Mouse (Mus musculus) T-cell, adult 2 months (primary cell): ENCODE results near the gene Usp2.

Experiments used
- DNase-seq: peaks from one replicate; pipeline ENCODE4 v3.0.0; 2022; ENCODE audit warnings: low spot score

The Usp2 gene

DNA sequence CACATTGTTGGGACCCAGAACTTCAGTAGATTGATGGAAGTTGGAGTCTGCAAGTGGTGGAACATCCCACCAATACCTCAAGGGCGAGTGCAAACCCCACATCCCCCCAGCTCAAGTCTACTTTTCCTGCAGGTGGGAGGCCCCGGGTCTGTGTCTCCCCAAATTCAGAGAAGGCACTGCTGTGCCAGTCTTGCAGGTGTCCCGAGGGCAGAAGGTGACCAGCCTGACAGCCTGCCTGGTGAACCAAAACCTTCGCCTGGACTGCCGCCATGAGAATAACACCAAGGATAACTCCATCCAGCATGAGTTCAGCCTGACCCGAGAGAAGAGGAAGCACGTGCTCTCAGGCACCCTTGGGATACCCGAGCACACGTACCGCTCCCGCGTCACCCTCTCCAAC, 20.4 kb upstream of the Usp2 start:
- no peak for DNase-seq

DNA sequence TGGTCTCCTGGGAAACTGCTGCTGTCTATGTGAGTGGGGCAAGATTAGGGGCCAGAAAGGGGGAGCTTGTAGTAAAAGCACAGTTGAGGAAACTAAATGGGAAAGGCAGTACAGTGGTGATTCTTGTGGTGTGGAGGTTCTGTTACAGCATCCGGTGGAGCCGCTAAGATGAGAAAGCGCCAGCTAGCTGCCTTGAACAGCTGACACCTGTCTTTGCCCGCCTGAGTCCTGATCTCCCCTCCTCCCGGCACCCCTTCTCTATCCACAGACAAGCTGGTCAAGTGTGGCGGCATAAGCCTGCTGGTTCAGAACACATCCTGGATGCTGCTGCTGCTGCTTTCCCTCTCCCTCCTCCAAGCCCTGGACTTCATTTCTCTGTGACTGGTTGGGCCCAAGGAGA, 19.8 kb upstream of the Usp2 start:
- DNase-seq: peak; percentile 69

DNA sequence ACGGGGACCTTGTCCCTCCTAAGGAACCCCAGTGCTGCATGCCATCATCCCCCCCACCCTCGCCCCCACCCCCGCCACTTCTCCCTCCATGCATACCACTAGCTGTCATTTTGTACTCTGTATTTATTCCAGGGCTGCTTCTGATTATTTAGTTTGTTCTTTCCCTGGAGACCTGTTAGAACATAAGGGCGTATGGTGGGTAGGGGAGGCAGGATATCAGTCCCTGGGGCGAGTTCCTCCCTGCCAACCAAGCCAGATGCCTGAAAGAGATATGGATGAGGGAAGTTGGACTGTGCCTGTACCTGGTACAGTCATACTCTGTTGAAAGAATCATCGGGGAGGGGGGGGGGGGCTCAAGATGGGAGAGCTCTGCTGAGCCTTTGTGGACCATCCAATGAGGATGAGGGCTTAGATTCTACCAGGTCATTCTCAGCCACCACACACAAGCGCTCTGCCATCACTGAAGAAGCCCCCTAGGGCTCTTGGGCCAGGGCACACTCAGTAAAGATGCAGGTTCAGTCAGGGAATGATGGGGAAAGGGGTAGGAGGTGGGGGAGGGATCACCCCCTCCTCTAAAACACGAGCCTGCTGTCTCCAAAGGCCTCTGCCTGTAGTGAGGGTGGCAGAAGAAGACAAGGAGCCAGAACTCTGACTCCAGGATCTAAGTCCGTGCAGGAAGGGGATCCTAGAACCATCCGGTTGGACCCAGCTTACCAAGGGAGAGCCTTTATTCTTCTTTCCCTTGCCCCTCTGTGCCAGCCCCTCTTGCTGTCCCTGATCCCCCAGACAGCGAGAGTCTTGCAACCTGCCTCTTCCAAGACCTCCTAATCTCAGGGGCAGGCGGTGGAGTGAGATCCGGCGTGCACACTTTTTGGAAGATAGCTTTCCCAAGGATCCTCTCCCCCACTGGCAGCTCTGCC, 19.0 kb upstream of the Usp2 start:
- no peak for DNase-seq

DNA sequence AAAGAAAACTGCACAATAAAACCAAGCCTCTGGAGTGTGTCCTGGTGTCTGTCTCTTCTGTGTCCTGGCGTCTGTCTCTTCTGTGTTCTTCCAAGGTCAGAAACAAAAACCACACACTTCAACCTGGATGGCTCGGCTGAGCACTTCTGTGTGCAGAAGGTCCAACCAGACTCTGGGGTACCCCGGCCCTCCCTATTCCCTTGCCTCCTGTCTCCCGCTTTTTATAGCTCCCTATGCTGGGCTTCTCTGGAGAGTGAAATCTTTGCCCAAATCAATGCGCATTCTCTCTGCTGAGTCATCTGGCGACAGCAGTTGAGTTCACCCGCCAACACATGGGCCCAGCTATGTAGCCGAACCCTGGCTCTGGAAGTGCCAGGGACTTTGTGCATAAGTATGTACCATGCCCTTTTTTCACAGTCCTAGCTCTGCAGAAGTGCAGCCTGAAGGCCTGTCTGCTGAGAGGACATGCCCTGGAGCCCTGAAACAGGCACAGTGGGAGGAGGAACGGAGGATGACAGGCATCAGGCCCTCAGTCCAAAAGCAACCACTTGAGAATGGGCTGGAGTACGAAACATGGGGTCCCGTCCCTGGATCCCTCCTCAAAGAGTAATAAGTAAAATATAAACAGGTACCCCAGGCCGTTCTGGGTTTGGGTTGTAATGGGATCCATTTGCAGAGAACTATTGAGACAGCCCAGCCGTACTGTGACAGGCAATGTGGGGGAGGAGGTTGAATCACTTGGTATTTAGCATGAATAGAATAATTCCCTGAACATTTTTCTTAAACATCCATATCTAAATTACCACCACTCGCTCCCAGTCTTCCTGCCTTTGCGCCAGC, 18.1 kb upstream of the Usp2 start:
- DNase-seq: no peak

DNA sequence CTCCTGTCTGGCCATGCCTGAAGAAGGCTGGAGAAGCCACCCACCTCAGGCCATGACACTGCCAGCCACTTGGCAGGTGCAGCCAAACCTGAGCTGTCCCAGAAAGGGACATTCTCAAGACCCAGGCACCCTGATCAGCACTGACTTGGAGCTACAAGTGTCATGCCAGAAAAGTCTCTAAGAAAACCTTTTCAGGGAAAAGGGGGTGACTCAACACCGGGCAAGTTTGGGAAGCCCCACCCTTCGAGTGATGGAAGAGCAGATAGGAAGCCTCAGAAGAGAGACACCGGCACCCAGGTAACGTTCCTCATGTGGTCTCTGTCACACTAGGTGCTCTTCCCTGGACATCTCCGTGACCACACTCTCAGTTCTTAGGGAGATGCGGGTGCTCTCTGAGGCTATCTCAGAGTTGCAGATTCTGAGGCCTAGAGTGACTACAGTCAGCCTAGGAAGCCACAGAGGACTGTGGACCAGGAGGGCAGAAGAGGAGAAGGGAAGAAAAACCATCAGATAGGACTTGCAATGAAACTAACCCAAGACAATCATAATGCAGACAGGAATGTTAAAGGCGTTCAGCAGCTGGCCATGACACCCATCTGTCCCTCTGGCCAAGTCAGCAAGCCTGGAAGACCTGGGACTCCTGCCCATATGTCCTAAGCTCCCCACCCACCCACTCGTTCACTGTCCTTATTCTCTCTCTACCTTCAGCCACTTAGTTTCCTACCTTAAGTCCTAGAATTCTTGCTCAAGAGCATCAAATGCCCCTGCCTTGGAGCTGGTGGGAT, 17.2 kb upstream of the Usp2 start:
- DNase-seq: no peak

DNA sequence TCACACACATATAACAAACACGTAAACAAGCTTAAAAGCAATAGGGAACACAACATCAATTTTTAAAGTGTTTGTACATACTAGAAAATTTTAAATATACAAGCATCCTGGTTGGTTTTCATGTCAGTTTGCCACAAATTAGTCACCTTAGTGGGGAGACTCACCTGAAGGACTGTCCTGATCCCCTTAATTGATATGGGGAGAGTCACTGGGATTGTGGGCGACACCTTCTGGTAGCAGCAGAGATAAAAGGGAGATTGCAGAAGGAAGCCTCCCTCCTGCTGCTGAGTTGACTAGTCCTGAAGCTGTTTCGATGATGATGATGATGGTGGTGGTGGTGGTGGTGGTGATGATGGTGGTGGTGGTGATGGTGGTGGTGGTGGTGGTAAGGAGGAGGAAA, 14.0 kb upstream of the Usp2 start:
- no peak for DNase-seq

DNA sequence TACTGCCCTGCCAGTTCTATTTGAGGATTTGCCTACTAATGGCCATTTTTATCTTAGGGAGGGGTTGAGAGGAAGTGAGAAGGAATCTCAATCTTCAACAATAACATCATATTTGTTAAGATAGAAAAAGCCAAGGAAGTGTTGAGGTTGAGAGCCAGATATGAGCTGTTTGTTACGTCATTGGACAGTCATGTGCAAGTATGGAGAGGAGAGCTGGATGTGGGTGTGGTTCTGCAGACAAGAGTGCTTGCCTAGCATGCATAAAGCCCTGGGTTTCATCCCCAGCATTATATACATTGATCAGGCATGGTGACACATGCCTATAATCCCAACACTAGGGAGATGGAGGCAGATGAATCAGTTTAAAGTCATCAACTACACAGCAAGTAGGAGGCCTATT, 12.9 kb upstream of the Usp2 start:
- DNase-seq: peak; percentile 56

DNA sequence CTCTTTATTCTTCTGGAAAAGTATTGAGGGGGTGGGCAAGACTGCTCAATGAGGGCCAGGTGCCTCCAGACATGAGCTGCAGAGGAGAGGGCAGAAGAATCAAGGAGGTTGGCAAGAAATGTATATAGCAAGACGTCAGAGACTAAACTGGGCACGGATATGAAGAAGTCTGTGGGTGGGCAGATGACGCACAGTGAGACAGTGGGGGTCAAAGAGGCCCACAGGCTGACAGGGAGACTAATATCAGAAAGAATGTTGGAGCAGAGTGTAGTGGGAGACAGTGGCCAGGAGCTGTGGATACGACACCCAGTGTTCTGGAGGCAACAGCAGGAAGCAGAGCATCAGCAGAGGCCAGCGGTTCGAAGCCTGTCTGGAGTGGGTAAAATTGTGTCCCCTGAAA, 8.2 kb upstream of the Usp2 start:
- no peak for DNase-seq

DNA sequence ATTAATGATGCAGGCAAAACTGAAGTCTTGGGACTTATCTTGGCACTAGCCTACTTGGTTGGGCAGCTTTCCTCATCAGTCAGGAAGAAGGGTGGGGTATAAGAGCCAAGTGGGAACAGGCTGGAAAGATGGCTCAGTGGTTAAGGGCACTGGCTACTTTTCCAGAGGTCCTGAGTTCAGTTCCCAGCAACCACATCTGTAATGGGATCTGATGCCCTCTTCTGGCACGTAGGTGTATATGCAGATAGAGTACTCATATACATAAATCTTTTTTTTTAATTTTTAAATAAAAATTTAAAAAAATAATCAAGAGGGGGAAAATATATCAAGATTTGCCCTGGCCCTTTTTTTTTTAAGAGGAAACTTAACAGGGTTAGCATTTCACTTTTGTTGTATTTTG, 1.6 kb upstream of the Usp2 start:
- no peak for DNase-seq

DNA sequence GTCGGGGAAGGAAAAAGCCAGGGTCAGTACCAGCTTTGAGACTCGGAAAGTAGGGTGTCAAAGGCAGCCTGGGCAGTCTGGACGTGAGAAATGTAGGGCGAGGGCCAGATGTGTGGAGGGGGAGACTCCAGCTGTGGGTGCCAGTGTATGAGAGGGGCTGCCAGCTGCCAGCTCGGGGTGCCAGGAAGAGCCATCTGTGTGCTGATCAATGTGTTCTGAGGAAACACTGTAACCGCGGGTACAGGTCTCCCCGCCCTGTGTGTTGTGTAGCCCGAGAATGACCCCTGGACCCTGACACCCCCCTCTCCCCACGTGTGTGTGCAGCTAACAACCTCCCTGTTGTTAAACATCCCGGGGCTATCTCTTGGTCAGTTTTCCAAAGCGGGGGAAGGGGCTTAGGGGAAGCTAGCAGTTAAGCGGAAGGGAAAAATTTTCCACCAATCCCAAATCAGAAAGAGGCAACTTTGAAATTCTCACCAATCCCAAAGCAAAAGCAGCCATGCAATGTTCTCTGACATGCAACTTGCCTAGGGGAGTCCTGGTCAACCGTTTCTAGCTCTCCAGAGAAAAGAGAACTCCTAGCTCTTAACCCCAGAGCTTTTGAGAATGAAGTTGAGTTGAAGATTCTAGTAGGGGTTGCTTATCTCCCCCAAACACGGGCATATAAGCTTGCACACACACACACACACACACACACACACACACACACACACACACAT, 579 bp downstream of the Usp2 start:
- DNase-seq: peak; percentile 60

DNA sequence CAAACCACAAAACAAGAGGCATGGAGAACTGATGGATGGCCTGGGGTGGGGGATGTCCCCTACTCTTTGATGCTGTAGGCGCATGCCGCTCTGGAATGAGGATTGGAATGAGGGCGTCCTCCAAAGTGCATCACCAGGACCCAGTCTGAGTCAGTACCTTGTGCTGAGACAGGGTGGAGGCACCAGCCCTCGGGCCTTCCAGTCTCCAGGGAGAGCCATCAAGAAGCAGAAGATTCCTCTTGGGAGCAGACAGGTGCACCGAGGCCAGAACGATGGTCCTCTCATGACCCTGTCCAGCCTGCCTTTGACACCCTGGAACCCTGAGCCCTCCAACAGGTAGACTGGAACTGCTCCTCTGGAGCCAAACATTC, 1.1 kb downstream of the Usp2 start:
- no peak for DNase-seq

DNA sequence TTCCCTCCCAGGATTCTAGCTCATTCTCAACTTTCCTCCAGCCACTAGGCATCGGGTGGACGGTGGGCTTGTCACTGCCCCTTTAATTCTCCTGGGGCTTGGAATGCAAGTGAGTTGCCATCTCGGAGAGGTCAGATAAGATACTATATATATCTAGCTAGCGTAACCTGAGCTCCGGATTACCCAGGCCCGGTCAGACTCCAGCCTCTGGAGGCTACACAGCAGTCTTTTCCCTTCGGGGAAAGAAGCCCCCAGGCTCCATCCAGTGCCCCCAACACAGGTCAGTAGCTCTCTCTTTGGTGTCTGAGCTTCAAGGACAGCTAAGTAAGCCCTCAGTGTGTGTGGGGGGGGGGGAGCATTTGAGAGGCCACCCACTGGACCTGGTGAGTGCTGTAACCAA, 2.4 kb downstream of the Usp2 start:
- no peak for DNase-seq

DNA sequence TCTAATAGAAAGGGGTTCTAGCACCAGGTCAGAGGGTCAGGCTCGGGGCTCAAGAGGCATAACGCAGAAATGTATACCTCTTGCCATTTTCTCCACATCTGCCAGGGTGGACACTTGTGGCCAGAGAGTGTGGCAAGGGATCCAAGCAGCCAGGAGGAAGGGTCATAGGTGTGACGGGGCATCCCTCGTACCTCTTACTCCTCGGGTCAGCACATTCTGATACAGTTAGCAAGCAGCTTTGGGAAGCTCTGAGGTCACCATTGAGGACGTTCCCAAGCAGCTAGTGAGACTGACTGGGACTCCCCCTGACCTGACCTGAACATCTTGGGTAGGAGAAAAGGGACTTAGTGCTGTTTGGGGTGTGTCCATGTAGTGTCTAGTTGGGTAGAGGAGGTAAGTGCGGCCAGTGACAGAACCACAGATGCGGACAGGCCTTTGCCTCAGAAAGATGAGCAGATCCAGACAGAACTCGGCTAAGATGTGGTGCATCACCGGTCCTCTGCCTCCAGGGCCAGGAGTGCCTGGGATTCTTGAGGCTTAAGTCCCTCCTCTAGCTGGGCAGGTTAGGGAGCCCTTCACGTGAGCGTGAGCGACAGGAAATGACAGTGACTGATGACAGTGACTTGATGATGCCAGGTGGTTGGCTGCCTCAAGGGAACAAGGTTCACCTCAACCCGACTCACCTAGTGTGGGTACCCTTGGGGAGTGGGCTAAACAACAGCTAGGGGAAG, 3.5 kb downstream of the Usp2 start:
- DNase-seq: no peak

DNA sequence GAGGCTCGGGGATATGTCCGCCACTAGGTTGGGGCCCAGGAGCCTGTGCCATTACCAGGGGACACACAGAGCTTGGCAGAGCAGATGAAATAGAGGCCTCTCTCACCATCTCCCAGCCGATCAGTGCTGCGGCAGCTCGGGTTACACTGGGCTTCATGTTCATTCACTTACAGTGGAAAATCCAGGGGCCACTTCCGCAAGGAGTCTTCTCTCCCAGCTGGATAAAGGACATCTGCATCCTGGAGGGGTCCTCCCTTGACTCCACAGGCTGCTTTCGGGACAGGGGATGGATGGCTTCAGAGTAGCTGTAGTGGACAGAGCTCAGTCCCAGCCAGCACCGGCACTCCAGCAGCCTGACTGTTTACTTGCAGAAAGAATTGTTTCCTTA, 4.0 kb downstream of the Usp2 start:
- DNase-seq: no peak

DNA sequence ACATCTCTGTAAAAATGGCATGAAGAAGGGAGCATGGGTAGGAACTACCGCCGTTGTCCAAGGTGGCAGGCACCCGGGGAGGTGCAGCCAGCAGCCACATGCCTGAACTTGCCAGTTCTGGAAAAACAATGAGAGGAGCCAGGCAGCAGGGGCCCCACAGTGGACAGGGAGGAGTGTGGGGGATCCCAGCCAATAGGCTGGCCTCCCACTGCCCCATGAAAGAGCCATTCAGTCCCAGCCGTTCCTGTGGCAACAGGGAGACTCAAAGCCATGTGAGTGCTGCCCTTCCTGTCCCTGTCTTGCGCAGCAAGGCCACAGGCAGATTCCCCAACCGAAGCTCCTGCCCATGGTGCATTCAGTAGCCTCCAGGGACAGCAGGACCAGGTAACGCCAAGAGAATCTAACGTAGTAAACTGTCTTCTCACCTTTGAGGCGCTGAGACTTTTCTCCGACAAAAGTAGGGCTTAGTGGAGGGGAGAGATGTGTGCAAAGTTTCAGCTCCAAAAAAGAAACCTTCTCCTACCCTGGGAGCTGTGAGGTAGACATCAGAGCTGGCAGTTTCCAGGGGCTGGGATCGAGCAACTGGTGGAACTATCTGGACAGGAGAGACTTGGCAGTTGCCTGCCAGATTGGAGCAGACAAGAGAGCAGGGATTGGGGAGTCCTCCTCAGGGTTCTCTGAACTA, 5.2 kb downstream of the Usp2 start:
- DNase-seq: no peak

DNA sequence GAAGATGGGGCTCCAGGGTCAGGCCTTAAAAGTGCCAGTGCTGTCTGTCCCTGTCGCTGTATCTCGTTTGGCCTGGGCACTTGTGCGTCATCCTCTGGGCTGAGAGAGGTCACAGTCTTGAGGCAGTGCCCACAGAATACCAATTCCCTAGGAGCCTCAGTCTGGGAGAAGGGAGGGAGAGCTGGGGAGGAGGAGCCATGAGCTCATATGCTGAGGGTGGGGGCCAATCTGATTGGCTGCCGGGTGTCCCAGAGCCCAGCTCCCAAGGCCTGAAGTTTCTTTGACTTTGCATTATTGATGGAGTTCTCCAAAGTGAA, 5.7 kb downstream of the Usp2 start:
- no peak for DNase-seq

DNA sequence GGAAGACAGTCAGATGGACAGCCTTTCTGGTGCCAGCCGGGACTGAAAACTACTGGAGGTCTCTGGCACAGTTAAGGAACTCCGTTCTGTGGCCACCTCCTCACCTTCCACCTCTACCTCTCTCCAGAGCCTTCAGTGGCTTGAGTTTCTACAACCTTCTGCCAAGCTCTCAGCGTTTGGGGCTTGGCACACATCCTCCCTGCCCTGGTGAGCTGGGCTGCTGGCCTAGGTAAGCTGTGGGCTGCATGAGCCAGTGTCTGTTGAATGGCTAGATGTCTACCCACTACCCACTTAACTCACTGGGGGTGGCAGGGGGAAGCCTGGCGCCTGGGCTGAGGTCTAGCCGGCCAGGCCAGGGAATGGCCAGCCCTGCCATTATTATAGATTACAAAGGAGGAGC, 6.3 kb downstream of the Usp2 start:
- DNase-seq: no peak

DNA sequence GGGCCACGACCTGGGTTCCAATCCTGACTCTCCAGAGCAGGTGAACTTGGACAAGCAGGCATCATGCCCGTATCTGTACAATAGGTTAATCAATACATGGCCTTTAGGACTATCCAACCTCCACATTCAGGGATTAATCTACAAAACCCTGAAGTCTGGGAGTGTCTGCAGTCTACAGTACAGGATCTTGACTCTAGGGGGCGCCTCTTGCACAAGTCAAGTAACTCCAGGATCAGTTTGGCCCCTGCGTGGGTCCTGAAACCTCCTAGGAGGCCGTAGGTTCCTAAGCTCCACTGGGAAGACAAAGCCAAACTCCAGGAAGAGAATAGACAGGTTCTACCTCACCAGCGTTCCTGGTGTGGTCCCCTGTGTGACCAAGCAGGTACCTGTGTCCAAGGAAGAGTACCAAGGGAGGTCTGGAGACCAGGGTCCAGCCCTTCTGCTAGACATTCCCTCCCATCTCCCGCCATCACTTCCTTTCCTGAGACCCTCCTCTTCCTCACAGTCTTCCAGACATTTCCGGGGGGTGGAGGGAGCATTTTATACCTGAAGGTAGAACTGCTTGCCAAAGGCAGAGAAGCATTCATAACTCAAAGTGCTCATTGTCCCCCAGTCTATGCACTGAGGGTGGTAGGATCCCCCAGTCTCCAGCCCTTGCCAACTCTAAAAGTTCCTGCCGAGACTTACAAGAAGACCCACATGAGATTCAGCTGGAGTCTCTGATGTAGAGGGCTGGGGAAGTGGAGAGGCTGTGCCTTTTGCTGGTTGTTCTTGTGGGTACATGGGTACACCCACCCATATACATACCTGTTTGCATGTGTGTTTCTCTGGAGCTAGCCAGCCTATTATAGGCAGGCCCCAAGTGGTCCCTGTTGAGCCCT, 7.8 kb downstream of the Usp2 start:
- DNase-seq: peak; percentile 18

DNA sequence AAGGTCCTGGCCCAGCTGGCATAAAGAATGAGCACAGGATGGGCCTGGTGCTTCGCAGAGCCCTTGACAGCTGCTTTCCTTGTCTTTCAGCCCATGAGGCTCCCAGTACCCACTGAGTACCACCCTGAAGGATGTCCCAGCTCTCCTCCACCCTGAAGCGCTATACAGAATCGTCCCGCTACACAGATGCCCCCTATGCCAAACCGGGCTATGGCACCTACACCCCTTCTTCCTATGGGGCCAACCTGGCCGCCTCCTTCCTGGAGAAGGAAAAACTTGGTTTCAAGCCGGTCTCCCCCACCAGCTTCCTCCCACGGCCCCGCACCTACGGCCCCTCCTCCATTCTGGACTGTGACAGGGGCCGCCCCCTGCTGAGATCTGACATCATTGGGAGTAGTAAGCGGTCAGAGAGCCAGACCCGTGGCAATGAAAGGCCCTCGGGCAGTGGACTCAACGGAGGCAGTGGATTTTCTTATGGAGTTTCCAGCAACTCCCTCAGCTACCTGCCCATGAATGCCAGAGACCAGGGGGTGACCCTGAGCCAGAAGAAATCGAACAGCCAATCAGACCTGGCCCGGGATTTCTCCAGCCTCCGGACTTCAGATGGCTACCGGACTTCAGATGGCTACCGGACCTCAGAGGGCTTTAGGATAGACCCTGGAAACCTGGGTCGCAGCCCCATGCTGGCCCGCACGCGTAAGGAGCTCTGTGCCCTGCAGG, 8.6 kb downstream of the Usp2 start:
- no peak for DNase-seq
